Mouse (Mus musculus) cerebellum, adult (tissue): ENCODE measurements around the gene Gm6793.

Source experiments
- ATAC-seq: cut with Nextera tagmentation; 2 replicates; pipeline ENCODE4 v1.9.2; 2017; ENCODE audit warnings: mild to moderate bottlenecking, moderate library complexity, mixed read lengths; ENCODE audit not compliant: insufficient number of reproducible peaks, low FRiP score, low TSS enrichment

Gm6793 gene

GRCm38 (mm10) chr8:111991278-111991677, 23.6 kb downstream of the Gm6793 start:
- ATAC-seq, result no peak

GRCm38 (mm10) chr8:111989911-111990310, 24.9 kb downstream of the Gm6793 start:
- ATAC-seq, result peak; percentile 54

DNA sequence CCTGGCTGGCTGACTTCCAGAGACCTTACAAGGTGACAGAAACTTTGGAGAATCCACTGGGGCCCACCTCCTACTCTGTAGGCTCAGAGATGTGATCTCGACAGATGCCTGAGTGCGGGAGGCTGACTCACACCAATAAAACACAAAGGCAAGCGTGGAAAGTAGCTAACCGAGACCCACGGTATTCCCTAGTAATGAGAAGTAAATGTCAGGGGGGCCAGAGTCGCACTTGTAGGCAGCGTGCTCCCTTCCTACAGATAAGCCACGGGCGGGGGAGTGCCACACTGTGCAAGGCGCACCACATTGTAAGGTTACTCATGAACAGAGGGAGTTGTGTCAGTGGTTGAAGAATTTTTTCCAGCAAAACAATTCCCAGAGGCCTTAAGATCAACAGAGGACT, 30.3 kb downstream of the Gm6793 start:
- ATAC-seq, result no peak

- peak; percentile 80 for ATAC-seq
Measured at GRCm38 (mm10) chr8:111982116-111982515, 32.7 kb downstream of the Gm6793 start.

GRCm38 (mm10) chr8:111978147-111978546, 36.7 kb downstream of the Gm6793 start:
- ATAC-seq, result no peak

GRCm38 (mm10) chr8:111976326-111976725, 38.5 kb downstream of the Gm6793 start:
- no peak for ATAC-seq

DNA sequence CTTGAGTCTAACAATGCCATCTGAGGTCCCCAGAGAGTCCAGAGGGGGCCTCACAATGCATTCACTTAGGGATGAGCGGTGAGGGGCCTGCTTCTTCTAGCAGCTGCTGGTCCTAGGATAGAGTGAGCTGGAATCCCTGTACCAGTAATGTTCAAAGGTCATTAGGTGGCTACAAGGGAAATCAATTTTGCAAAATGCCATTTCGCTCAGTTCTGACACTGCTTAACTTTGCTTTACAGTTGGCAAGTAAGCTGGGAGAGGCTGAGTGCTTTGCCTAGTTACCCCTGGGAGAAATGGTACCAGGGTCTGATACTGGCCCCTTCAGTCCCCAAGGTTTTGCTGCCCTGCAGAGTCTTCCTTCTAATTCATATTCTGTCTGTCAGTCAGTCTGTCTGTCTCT, 39.1 kb downstream of the Gm6793 start:
- no peak for ATAC-seq

- ATAC-seq, result no peak
Measured at GRCm38 (mm10) chr8:111974138-111974537, 40.7 kb downstream of the Gm6793 start.

GRCm38 (mm10) chr8:111968991-111969390, 45.8 kb downstream of the Gm6793 start:
- no peak for ATAC-seq

DNA sequence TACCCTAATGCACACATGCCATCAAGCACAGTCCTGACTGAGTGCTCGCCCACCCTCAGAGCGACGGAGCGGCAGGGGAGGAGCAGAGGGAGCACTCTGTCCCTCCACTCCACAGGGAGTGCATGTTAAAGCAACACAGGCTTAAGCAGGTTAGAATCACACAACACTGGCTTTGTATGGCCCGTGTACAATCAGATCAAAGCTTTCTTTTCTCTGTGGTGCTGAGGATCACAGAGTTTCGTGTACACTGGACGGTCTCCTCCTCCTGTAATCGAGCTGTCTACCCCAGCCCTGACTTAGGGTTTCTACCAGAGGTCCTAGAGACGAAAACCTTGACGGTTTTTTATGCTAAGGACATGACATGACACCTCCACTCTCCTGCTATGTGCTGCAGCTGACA, 46.3 kb downstream of the Gm6793 start:
- no peak for ATAC-seq

DNA sequence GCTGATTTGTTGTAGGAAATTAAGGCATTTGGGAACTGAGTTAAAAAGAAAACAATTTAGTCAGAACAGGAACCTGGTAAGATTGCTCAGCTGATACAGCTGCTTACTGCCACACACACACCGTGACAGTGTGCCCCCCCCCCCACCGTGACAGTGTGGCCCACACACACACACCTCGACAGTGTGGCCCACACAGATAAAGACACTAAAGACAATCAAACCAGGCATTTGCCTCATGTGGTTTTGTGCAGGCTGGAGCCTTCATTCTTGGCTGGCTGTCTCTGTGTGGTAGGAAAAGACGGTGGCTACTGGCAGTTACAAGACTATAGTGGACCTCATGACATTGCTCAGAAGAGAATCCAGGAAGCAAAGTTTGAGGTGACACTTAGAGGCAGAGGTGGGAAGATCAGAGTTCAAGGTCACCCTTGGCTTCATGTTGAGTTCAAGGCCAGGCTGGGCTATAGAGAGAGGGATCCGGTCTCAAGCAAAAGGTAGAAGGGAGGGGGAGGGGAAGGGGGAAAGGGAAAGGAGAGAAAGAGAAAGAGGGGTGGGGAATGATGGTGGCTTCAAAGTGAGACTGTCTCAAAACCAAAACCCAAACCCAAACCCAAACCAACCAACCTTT, 47.5 kb downstream of the Gm6793 start:
- ATAC-seq, result no peak

DNA sequence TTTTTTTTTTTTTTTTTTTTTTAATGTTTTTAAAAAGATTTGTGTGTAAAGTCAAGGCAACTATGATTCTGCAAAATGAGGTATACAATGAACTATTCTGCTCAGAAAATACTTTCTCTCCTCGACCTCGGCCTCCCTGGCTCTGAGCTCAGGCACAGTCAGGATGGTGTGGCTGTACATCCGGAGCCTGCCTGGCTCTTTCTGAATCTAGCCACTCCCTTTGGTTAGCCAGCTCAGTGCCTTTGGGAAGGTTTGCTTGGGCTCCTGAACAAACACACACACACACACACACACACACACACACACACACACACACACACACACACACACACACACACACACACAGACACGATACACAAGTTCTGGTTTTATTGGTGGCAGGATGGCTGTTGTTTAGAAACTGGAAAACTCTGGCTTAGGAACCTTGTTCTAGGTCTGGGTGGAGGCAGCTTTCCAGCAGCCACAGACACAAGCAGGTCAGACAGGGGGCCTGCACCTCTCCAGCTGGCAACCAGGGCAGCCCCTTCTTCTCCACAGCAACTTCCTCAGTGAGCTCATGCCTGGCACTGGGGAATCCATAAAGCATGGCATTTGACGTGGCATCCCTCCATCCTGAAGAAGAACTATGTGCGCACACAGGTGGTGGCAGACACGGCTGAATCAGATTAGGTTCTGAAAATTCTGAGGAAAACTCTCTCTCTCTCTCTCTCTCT, 49.8 kb downstream of the Gm6793 start:
- 0 out of 2 replicates have a peak, but pooled peaks have one; percentile 51 for ATAC-seq

DNA sequence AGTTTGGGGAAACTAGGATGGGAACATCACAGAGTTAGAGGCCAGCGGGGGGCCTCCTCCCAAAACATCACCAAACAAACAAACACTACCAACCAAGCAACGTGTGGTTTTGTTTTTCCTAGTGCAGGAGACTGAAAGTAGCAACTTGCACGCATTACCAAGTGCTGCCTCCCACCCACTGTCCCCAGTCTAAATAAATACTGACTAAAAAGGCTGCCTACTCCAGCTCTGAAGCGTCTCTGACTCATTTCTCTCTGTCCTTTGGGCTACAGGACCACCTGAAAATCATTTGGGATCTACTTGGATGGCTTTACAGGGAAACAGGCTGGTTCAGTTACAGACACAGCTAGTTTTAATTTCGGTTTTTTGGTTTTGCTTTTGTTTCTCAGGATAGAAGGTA, 50.5 kb downstream of the Gm6793 start:
- ATAC-seq, result no peak

- ATAC-seq, result no peak
Measured at GRCm38 (mm10) chr8:111963546-111963945, 51.3 kb downstream of the Gm6793 start.
